Mouse (Mus musculus): ENCODE results near the gene Gbe1. TPM values are rescaled to one million over a fixed set of nuclear protein-coding genes. Genes with fewer than 3 reads are reported as not detected.
A peak's percentile ranks its signal among the peaks of the same experiment; 100 is the strongest.

Gene Gbe1
- 22.2 and 22.5 TPM in 2 replicates for polyA plus RNA-seq (2016; fragmentation: Nextera tagmentation; extraction: Ambion mirVana)

DNA sequence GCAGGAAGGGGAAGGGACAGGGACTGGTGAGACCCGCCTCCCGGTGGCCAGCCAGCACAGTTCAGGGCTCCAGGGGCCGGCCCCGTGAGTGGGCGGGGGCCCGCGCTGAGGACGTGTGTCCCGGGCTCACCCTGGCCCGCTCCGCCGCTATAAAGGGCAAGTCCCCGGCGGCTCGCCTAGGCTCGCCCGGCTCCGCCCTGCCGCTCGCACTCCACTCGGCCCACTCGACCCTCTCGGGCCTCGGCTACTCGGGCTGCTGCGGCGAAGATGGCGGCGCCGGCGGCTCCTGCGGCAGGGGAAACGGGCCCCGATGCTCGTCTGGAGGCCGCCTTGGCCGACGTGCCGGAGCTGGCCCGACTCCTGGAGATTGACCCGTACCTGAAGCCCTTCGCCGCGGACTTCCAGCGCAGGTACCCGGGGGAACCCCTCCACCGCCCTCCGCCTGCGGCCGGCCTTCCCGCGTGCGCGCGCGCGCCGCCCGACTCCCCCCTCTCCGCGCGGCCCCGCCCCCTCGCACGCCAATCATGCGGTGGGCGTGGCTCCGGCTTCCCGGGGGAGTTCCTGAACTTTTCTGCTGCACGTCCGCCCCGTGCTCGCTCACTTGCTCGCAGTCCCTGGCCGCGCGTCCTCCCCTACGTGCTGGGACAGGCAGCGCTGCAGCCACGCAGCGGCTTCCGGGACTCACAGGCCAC lies at the start of gene Gbe1:
Gene Gbe1 (plus strand): TSS at position 64 of the 692 bp plus-strand sequence.
- peak within 1 kb of the TSS; percentile 73 for H3K4me3 ChIP-seq
- H3K27me3 ChIP-seq (replicated peaks; ENCODE audit: low read depth, poor library complexity, severe bottlenecking) = no peaks in the 10 kb centered on the region
- no peaks in the 10 kb centered on the region for H3K9me3 ChIP-seq
- no peaks in the 10 kb centered on the region for H3K36me3 ChIP-seq (replicated peaks)
- WGBS = under 1% methylated on average over 82 of the region's 82 CpGs
- DNase-seq (ENCODE audit: low spot score) = peak; percentile 96
- peaks cover 6% of the 10 kb centered on the region; the same call in 1 of the 2 replicates for H3K4me1 ChIP-seq
- peak within 1 kb of the TSS; percentile 98 for H3K27ac ChIP-seq (replicated peaks)

DNA sequence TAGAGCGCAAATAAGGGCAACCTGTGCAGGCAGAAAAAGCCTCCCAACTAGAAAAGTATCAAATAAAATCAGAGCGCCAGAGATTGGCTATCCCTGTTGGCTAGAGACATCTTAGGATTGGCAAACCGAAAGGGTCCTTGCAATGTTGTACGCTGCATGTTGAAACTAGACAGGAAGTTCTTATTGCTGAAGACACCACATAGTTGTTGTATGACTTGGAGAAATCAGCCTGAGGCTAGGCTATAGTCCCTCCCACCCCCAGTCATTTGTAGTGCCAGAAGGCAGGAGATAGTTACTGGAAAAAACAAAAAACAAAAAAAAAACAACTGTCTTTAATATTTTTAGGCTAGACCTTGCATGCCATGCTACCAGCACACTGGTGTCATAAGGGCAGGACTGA lies 3.1 kb upstream of the Gbe1 start:
- Histone ChIP-seq H3K27ac (replicated peaks) (no peak overlapping the region), H3K9me3 (no peaks in the 10 kb centered on the region), H3K36me3 (replicated peaks) (no peaks in the 10 kb centered on the region), H3K4me3 (no peak overlapping the region), H3K27me3 (replicated peaks; ENCODE audit: low read depth, poor library complexity, severe bottlenecking) (no peaks in the 10 kb centered on the region), H3K4me1 (peaks cover 6% of the 10 kb centered on the region; the same call in 1 of the 2 replicates)
- 93% methylated on average over 4 of the region's 4 CpGs for WGBS
- DNase-seq (ENCODE audit: low spot score) = no peak

DNA sequence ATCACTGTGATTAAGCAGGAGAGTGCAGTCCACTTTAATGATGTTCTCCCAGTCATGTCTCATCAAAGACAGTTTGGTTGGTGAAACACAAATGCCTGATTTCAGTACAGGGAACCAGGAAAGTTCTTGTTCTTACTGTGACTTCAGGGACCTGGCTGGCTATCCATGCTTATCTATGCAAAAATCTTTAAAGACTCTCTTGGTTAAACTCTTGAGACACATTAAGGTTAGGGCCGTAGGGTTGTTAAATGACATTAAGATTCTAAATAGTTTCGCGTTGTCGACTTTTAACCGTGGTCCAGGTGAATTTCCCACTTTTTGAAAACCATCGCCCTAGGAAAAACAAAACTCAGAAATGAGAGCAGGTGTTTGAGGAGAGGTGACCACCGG lies 258 bp upstream of the Gbe1 start:
- WGBS = 4% methylated on average over 7 of the region's 7 CpGs
- no peaks in the 10 kb centered on the region for H3K9me3 ChIP-seq
- H3K27ac ChIP-seq (replicated peaks) = peak overlapping the region; percentile 98
- no peaks in the 10 kb centered on the region for H3K36me3 ChIP-seq (replicated peaks)
- H3K27me3 ChIP-seq (replicated peaks; ENCODE audit: low read depth, poor library complexity, severe bottlenecking) = no peaks in the 10 kb centered on the region
- H3K4me3 ChIP-seq = peak overlapping the region; percentile 73
- peaks cover 6% of the 10 kb centered on the region; the same call in 1 of the 2 replicates for H3K4me1 ChIP-seq
- DNase-seq (ENCODE audit: low spot score) = no peak

DNA sequence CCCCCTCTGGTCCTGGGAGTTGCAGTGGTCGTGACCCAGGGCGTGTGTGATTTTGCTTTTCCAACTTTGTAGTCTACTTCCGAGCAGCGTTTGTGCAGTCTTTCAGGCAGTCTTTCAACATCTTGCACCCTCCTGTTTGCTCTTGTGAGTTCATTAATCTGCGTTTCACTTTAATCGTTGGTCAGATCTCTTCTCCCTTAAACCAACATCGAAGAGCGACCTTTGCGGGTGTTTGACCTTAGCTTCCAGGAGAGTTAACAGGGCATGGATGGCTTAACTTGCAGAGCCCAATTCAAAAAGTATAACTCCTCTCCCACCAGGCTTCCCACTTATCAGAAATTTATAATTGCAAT lies 805 bp downstream of the Gbe1 start:
- peak overlapping the region; percentile 98 for H3K27ac ChIP-seq (replicated peaks)
- no peaks in the 10 kb centered on the region for H3K27me3 ChIP-seq (replicated peaks; ENCODE audit: low read depth, poor library complexity, severe bottlenecking)
- WGBS = under 1% methylated on average over 9 of the region's 9 CpGs
- H3K4me3 ChIP-seq = peak overlapping the region; percentile 73
- H3K9me3 ChIP-seq = no peaks in the 10 kb centered on the region
- H3K36me3 ChIP-seq (replicated peaks) = no peaks in the 10 kb centered on the region
- no peak for DNase-seq (ENCODE audit: low spot score)
- peaks cover 6% of the 10 kb centered on the region; the same call in 1 of the 2 replicates for H3K4me1 ChIP-seq

DNA sequence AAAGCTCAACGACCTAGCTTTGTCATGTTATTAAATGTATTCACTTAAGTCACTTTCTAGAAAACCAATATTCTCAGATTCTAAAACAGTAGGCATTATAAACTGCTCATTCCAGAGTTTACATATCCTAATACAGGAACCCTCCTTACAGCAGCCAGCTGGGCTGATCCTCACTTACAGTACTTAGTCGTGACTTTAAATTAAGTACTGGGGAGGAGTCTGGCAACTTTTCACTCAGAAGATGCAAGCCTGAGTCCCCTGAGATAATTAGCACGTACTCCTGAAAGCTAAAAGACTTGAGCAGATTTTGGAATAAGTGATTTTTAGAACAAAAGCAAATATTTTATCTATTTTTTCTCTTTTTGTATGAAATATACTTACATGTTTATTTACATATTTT lies 1.5 kb downstream of the Gbe1 start:
- no peak overlapping the region for H3K4me3 ChIP-seq
- H3K27ac ChIP-seq (replicated peaks) = no peak overlapping the region
- no peaks in the 10 kb centered on the region for H3K27me3 ChIP-seq (replicated peaks; ENCODE audit: low read depth, poor library complexity, severe bottlenecking)
- H3K9me3 ChIP-seq = no peaks in the 10 kb centered on the region
- WGBS = 49% methylated on average over 3 of the region's 3 CpGs
- H3K4me1 ChIP-seq = peaks cover 6% of the 10 kb centered on the region; the same call in 1 of the 2 replicates
- DNase-seq (ENCODE audit: low spot score) = no peak
- H3K36me3 ChIP-seq (replicated peaks) = no peaks in the 10 kb centered on the region

DNA sequence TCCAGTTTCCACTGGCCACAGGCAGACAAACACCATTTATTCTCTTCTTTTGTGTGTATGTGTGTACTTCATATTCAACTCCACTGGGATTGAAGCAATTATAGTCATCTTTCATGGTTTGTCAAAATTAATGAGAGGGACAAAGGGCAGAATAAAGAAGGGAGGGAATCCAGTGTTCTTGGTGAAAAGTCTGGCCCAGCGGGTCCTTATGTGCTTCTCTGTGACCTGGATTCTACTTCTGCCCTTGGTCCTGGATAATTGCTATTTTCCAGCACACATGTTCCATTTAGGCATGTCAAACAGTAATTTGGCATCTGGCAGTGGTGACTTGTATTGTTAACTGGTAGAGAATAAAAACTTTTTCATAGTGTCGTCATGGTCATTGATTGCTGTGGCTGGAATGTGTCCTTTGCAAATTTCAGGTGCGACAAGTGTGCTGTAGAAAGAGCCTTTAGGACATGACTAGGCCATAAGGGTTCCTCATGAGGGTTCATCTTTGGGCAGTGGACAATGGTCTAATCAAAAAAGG lies 2.2 kb downstream of the Gbe1 start:
- H3K36me3 ChIP-seq (replicated peaks) = no peaks in the 10 kb centered on the region
- no peak overlapping the region for H3K27ac ChIP-seq (replicated peaks)
- H3K4me3 ChIP-seq = no peak overlapping the region
- no peak for DNase-seq (ENCODE audit: low spot score)
- no peaks in the 10 kb centered on the region for H3K27me3 ChIP-seq (replicated peaks; ENCODE audit: low read depth, poor library complexity, severe bottlenecking)
- 69% methylated on average over 3 of the region's 3 CpGs for WGBS
- peaks cover 6% of the 10 kb centered on the region; the same call in 1 of the 2 replicates for H3K4me1 ChIP-seq
- H3K9me3 ChIP-seq = no peaks in the 10 kb centered on the region

DNA sequence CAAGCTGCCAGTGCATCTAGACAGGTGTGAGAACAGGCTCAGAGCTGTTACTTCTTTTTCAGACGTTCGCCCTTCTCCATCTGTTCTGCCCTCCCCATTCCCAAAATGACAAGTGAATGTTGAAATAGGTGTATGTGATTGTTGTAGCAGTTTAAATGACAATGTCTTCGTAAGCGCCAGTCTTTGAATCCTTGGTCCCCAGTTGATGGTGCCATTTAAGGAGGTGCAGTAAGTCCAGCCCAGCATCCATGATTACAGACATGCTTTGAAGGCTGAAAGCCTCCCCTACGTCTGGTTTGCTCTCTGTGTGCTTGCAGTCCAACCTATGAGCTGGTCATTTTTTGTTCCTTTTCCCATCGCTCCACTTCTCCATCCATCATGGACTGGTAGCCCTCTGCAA lies 5.6 kb downstream of the Gbe1 start:
- H3K4me1 ChIP-seq = peaks cover 2% of the 10 kb centered on the region; the same call in 1 of the 2 replicates

DNA sequence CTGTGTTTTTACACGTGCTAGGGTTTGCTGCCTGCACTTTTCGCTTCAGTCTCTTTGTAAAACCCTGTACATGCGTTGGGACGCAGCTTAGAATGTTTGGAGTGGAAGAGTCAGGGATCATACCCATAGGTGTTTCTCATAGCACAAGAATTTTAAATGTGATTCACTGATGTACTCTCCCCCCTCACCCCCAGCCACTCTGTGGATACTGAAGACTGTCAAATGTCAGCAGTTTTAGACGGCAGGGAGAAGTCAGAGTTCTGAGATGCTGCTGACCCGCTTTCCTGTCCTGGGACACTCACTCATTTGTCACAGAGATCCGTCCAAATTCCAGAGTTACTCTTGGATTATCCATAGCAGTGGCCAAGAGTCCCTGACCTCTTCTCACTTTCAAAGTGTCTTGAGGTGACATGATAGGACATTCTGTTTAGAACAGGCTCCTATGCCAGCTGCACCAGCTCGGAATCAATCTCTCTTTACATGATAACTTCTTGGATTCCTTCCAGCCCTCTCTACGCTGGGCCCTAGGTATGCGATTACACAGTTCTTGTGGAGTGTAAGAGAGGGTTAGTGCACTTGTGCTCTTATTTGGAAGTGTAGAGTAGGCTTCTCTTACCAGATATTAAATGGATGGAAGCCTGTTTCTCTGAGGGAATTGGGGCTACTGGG lies 7.0 kb downstream of the Gbe1 start:
- Histone ChIP-seq H3K27ac (replicated peaks) (no peak overlapping the region), H3K4me3 (no peak overlapping the region), H3K27me3 (replicated peaks; ENCODE audit: low read depth, poor library complexity, severe bottlenecking) (no peaks in the 10 kb centered on the region), H3K9me3 (no peaks in the 10 kb centered on the region), H3K36me3 (replicated peaks) (no peaks in the 10 kb centered on the region), H3K4me1 (no peaks in the 10 kb centered on the region)
- WGBS = 85% methylated on average over 10 of the region's 10 CpGs
- no peak for DNase-seq (ENCODE audit: low spot score)

More for the DNA sequence above, 5.6 kb downstream of the Gbe1 start:
- Histone ChIP-seq H3K4me3 (no peak overlapping the region), H3K36me3 (replicated peaks) (no peaks in the 10 kb centered on the region), H3K27me3 (replicated peaks; ENCODE audit: low read depth, poor library complexity, severe bottlenecking) (no peaks in the 10 kb centered on the region), H3K27ac (replicated peaks) (no peak overlapping the region), H3K9me3 (no peaks in the 10 kb centered on the region)
- DNase-seq (ENCODE audit: low spot score) = no peak
- 93% methylated on average over 6 of the region's 6 CpGs for WGBS

DNA sequence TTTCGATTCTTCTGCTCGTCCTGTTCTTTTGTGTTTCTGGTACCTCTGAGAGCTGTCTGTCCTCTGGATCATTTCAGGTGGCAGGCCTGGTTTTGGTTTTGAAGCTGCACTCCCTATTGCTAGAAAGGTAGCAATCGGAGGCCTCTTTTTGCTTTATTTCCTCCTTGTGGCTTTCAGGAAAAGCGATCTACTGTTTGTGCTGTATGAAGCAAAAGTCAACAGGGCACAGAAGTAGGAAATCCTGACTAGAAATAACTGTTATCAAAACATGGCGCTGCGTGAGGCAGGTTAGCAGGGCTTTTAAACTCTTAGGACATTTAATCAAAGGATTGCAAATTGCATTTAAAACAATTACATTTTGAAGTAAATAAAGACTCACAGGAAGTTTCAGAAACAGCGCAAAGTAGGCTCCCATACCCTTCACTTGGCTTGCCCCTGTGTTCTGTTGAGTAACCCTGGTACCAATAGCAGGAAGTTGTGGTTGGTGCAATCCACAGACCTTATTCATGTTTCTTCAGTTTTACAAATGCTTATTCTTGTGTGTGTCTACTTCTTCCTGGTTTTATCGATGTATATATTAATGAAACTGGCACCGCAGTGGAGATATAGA lies 12.7 kb downstream of the Gbe1 start:
- Histone ChIP-seq H3K27me3 (replicated peaks; ENCODE audit: low read depth, poor library complexity, severe bottlenecking) (no peaks in the 10 kb centered on the region), H3K4me3 (no peak overlapping the region), H3K36me3 (replicated peaks) (no peaks in the 10 kb centered on the region), H3K4me1 (no peaks in the 10 kb centered on the region), H3K27ac (replicated peaks) (no peak overlapping the region), H3K9me3 (no peaks in the 10 kb centered on the region)
- no peak for DNase-seq (ENCODE audit: low spot score)
- 87% methylated on average over 9 of the region's 9 CpGs for WGBS

DNA sequence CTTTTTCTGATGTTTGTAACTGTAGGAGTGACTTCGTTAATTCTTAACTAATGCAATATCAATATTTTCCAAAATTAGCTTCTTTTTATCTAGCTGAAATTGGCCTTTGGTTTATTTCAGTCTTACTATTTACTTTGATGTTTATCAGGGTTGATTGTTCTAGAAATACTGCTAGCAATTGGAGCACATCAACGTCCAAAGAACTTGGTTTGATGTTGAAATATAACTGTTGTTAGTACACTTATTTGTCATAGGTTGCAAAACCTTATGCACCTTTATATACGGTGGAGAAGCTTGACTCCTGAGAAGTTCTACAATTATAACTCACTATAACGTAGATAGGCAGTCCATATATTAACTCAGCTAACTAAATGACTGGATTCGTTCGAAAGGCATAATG lies 14.8 kb downstream of the Gbe1 start:
- no peaks in the 10 kb centered on the region for H3K4me1 ChIP-seq
- H3K27me3 ChIP-seq (replicated peaks; ENCODE audit: low read depth, poor library complexity, severe bottlenecking) = no peaks in the 10 kb centered on the region
- H3K9me3 ChIP-seq = no peaks in the 10 kb centered on the region
- no peak overlapping the region for H3K27ac ChIP-seq (replicated peaks)
- 86% methylated on average over 6 of the region's 6 CpGs for WGBS
- H3K36me3 ChIP-seq (replicated peaks) = no peaks in the 10 kb centered on the region
- DNase-seq (ENCODE audit: low spot score) = no peak
- H3K4me3 ChIP-seq = no peak overlapping the region

DNA sequence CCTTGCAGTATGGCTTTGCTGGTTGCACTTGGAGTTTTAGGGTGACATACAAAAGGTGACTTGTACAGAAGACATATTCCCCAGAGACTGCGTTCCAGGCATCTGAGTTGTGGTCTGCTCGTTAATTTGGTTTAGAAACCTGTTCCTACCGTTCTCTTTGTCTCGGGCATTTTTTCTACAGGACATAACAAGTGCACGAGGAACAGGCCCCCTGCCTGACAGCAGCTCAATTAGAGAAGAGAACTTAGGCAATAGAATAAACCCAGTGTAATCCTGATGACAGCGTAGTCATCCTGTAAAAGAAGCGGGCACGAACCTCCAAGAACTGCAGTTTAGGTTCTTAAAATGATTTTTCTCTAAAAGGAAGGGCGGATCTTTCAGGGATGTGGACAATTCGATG lies 15.3 kb downstream of the Gbe1 start:
- WGBS = 77% methylated on average over 10 of the region's 10 CpGs

DNA sequence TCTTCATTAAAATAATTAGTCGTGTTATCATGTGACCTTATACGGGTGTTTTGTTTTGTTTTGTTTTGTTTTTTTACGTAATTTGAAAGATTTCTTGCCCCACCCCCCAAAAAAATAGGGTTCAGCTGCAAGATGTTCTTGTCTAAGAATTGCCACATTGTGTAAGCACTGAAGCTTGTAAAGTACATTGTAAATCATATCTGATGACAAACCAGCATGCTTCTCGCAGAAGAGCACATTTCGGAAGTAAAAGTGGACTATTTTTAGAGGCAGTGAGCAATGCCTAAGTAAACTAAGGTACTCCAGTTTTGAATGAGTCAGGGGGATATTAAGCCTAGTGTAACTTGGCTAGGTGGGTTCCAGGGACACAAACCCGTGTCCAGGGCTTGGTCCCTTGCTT lies 15.7 kb downstream of the Gbe1 start:
- WGBS = 92% methylated on average over 6 of the region's 6 CpGs
- Histone ChIP-seq H3K27ac (replicated peaks) (no peak overlapping the region), H3K27me3 (replicated peaks; ENCODE audit: low read depth, poor library complexity, severe bottlenecking) (no peaks in the 10 kb centered on the region), H3K4me3 (no peak overlapping the region), H3K9me3 (no peaks in the 10 kb centered on the region), H3K36me3 (replicated peaks) (no peaks in the 10 kb centered on the region), H3K4me1 (no peaks in the 10 kb centered on the region)
- DNase-seq (ENCODE audit: low spot score) = no peak

More for the DNA sequence above, 15.3 kb downstream of the Gbe1 start:
- Histone ChIP-seq H3K4me1 (no peaks in the 10 kb centered on the region), H3K36me3 (replicated peaks) (no peaks in the 10 kb centered on the region), H3K4me3 (no peak overlapping the region), H3K27me3 (replicated peaks; ENCODE audit: low read depth, poor library complexity, severe bottlenecking) (no peaks in the 10 kb centered on the region), H3K9me3 (no peaks in the 10 kb centered on the region), H3K27ac (replicated peaks) (no peak overlapping the region)
- DNase-seq (ENCODE audit: low spot score) = no peak
